Mouse (Mus musculus) liver, postnatal 0 days (tissue): Measurements from ENCODE around the gene Tal1. TPM values are rescaled to one million over a fixed set of nuclear protein-coding genes. Genes with fewer than 3 reads are reported as not detected.

Experiments used
- ATAC-seq: fragments of 200-750 bp; cut with Nextera tagmentation; 2 replicates; pipeline ENCODE4 v1.8.0; 2017; ENCODE audit warnings: mild to moderate bottlenecking, moderate library complexity
- DNase-seq: peaks from one replicate; pipeline ENCODE4 v3.0.0-alpha.2; 2016
- H3K27ac ChIP-seq: fragments of 300-500 bp; sonication (generic); 2 replicates; pipeline ENCODE4 v1.5.1; 2014; ENCODE audit warnings: antibody characterized with exemption, moderate library complexity, mild to moderate bottlenecking, low read depth
- H3K27me3 ChIP-seq: fragments of 300-500 bp; sonication (generic); 2 replicates; pipeline ENCODE4 v1.6.1; 2014; ENCODE audit warnings: low read length, control low read depth, mixed read lengths; ENCODE audit not compliant: insufficient read depth
- H3K36me3 ChIP-seq: fragments of 300-500 bp; sonication (generic); replicated peaks from 2 replicates; pipeline ENCODE4 v1.6.1; 2014; ENCODE audit warnings: mild to moderate bottlenecking, control low read depth, low read length, moderate library complexity, mixed read lengths; ENCODE audit not compliant: insufficient read depth
- H3K4me1 ChIP-seq: fragments of 300-500 bp; sonication (generic); 2 replicates; pipeline ENCODE4 v1.6.1; 2014; ENCODE audit warnings: antibody characterized with exemption, mild to moderate bottlenecking, control low read depth; ENCODE audit not compliant: insufficient read depth
- H3K4me2 ChIP-seq: fragments of 300-500 bp; sonication (generic); 2 replicates; pipeline ENCODE4 v1.6.1; 2014; ENCODE audit warnings: low read depth, mild to moderate bottlenecking, low read length, moderate library complexity, mixed read lengths
- H3K4me3 ChIP-seq: fragments of 300-500 bp; sonication (generic); 2 replicates; pipeline ENCODE4 v1.5.1; 2014; ENCODE audit warnings: low read depth, low read length
- H3K9ac ChIP-seq: fragments of 300-500 bp; sonication (generic); replicated peaks from 2 replicates; pipeline ENCODE4 v1.6.1; 2014; ENCODE audit warnings: mild to moderate bottlenecking, moderate library complexity
- H3K9me3 ChIP-seq: fragments of 300-500 bp; sonication (generic); 2 replicates; pipeline ENCODE4 v1.6.1; 2016; ENCODE audit warnings: mild to moderate bottlenecking, control low read depth, low read length, mixed read lengths
- CTCF ChIP-seq: sonication (generic); IDR thresholded peaks from 2 replicates; pipeline ENCODE4 v1.5.1; 2016; ENCODE audit warnings: antibody characterized with exemption, low read depth
- EP300 ChIP-seq: IDR thresholded peaks from 2 replicates; pipeline ENCODE4 v1.6.1; 2016; ENCODE audit warnings: antibody characterized with exemption, low read depth, mild to moderate bottlenecking
- whole genome bisulfite sequencing: fragments of 180-500 bp; shearing (Covaris S2); extraction: QIAGEN DNeasy Blood & Tissue Kit; methylation state at CpG from one replicate; pipeline ENCODE4 v1.1.7; 2014; ENCODE audit not compliant: insufficient replicate concordance; 5-methylcytosine and 5-hydroxymethylcytosine counted together
- polyA plus RNA-seq: library from polyadenylated mRNA; unstranded; fragments of >200 nt; fragmentation: Nextera tagmentation; extraction: Ambion mirVana; gene quantifications from 2 replicates; pipeline ENCODE4 v1.2.1, GENCODE M21; 2015

Tal1 gene
- polyA plus RNA-seq, 1 experiment from 2014 or later = 8.9 TPM

DNA sequence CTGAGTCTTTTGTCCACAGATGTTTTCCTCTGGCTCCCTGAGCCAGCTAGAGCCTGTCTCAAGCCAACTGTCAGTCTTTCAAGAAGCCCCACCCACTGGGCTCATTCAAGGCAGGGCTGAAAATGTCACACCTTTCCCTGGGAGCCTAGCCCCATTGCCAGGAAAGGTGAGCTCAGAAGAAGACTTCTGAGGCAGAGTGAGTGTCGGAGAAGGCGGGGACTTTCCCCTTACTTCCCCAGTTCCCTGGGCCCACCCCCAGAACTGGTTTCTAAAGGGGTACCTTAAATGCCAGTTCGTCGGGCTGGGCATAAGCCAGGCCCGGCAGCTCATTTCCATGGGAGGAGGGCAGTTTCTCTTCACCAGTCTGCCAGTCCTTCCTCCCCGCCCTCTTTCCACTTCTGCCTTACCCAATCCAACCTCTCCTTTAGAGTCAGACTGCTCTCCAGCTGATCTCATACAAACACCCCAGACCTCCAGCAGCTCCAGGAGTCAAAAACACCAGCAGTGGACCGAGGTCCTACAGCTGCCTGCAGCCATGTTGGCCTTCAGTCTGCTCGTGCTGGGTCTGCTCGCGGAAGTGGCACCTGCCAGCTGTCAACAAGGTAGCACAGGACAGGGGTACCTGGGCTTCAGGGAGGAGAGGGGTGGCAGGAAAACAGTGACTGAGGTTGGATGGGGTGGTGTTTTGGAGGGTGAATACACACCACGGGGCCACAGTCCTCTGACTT lies 32.5 kb downstream of the Tal1 start, which contains the start of gene Pdzk1ip1:
Gene Pdzk1ip1 (plus strand): TSS at position 98 of the 728 bp plus-strand sequence.
- Histone ChIP-seq H3K9ac (peak within 1 kb of the TSS; percentile 59), H3K4me3 (peak within 1 kb of the TSS; percentile 41), H3K27me3 (no peaks in the 10 kb centered on the region), H3K4me2 (peak within 1 kb of the TSS; percentile 69), H3K27ac (peak within 1 kb of the TSS; percentile 80), H3K9me3 (no peaks in the 10 kb centered on the region), H3K4me1 (peaks cover 23% of the 10 kb centered on the region), H3K36me3 (no peaks in the 10 kb centered on the region)
- peak; percentile 83 for ATAC-seq
- 39% methylated on average over 11 of the region's 11 CpGs for WGBS
- no peak for TF ChIP-seq CTCF
- peak; percentile 47 for DNase-seq

- Histone ChIP-seq H3K4me3 (peak overlapping the region; percentile 4; the same call in 1 of the 2 replicates), H3K27ac (no peak overlapping the region), H3K27me3 (no peaks in the 10 kb centered on the region), H3K36me3 (no peaks in the 10 kb centered on the region), H3K4me2 (peak overlapping the region; percentile 69), H3K9me3 (no peaks in the 10 kb centered on the region), H3K4me1 (peaks cover 40% of the 10 kb centered on the region), H3K9ac (no peak overlapping the region)
- DNase-seq (no peak), ATAC-seq (no peak)
- WGBS = 76% methylated on average over 2 of the region's 2 CpGs
- TF ChIP-seq CTCF = no peak
- no peak for TF ChIP-seq EP300
These were observed 34.4 kb downstream of the Tal1 start for GRCm38 (mm10) chr4:115090592-115090991.

DNA sequence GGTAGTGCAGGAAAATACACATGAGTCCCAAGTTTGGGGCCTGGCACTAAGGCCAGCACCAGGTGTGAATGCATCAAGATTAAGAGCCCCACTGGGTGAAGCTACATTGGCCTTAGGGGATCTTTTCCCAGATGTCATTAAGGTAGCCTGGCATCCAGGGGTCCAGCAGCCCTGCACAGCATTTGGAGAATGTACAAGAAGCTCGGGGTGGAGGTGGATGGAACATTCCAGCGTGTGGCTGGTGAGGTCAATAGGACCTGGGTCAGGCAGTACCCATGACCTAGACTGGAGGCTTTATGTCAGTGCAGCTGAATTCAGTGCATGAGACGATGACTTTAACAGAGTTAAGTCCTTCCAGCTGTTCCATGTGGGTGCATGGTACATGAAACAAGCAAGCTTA lies 35.6 kb downstream of the Tal1 start:
- ATAC-seq (no peak), DNase-seq (no peak)
- Histone ChIP-seq H3K4me1 (peaks cover 52% of the 10 kb centered on the region), H3K4me2 (no peak overlapping the region), H3K27ac (no peak overlapping the region), H3K4me3 (no peak overlapping the region), H3K36me3 (no peaks in the 10 kb centered on the region), H3K9me3 (no peaks in the 10 kb centered on the region), H3K9ac (no peak overlapping the region), H3K27me3 (no peaks in the 10 kb centered on the region)
- TF ChIP-seq CTCF (no peak), EP300 (no peak)
- 72% methylated on average over 3 of the region's 3 CpGs for WGBS

DNA sequence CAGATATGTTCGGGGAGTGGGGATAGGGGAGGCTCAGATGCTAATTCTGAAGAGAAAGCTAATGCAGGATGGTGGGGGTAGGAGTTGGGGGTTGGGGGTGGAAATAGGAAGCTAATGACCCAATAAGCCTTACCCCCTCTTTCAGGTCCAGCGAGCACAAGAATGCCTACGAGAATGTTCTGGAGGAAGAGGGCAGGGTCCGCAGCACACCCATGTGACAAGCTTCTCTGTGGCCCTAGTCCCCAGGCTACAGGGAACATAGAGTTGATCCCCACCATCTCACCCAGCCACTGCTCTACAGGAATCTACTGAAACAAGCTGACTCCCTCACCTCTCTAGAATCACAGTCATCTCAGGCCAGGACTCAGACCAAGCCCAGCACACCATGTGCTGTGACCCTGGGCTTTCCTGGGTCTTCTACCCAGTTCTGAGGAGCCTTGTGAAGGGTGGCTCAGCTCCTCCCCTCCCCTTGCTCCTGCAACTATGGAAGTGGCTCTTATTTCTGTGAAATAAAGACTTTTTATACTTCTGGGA lies 37.2 kb downstream of the Tal1 start:
- DNase-seq (no peak), ATAC-seq (no peak)
- Histone ChIP-seq H3K4me3 (no peak overlapping the region), H3K27me3 (no peaks in the 10 kb centered on the region), H3K4me2 (peak overlapping the region; percentile 91; the same call in 1 of the 2 replicates), H3K27ac (no peak overlapping the region), H3K4me1 (peaks cover 50% of the 10 kb centered on the region), H3K36me3 (no peaks in the 10 kb centered on the region), H3K9me3 (no peaks in the 10 kb centered on the region), H3K9ac (0 out of 2 replicates have a peak overlapping the region, but pooled peaks have one; percentile 6)
- no peak for TF ChIP-seq EP300
- 86% methylated on average over 4 of the region's 4 CpGs for WGBS

DNA sequence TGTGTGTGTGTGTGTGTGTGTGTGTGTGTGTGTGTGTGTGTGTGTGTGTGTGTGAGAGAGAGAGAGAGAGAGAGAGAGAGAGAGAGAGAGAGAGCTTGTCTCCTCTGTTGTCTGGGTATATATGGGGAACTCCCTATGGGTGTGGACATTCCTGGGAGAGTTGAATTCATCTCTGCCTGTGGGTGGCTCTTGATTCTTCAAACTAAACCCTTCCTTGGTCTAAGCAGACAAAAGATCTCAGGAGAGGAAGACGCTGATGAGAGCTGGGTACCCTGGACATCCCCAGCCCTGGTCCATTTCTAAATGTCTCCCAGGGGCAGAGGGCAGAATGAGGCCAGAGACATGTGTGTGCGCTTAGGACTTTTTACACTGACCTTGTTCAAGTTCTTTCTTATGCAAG lies 37.8 kb downstream of the Tal1 start:
- no peaks in the 10 kb centered on the region for H3K27me3 ChIP-seq
- H3K9me3 ChIP-seq = no peaks in the 10 kb centered on the region
- H3K4me3 ChIP-seq = no peak overlapping the region
- TF ChIP-seq CTCF = no peak
- no peak for TF ChIP-seq EP300
- H3K27ac ChIP-seq = peak overlapping the region; percentile 83
- peaks cover 44% of the 10 kb centered on the region for H3K4me1 ChIP-seq
- no peak for ATAC-seq
- 73% methylated on average over 2 of the region's 2 CpGs for WGBS
- no peaks in the 10 kb centered on the region for H3K36me3 ChIP-seq
- peak overlapping the region; percentile 91 for H3K4me2 ChIP-seq
- H3K9ac ChIP-seq = no peak overlapping the region
- no peak for DNase-seq

DNA sequence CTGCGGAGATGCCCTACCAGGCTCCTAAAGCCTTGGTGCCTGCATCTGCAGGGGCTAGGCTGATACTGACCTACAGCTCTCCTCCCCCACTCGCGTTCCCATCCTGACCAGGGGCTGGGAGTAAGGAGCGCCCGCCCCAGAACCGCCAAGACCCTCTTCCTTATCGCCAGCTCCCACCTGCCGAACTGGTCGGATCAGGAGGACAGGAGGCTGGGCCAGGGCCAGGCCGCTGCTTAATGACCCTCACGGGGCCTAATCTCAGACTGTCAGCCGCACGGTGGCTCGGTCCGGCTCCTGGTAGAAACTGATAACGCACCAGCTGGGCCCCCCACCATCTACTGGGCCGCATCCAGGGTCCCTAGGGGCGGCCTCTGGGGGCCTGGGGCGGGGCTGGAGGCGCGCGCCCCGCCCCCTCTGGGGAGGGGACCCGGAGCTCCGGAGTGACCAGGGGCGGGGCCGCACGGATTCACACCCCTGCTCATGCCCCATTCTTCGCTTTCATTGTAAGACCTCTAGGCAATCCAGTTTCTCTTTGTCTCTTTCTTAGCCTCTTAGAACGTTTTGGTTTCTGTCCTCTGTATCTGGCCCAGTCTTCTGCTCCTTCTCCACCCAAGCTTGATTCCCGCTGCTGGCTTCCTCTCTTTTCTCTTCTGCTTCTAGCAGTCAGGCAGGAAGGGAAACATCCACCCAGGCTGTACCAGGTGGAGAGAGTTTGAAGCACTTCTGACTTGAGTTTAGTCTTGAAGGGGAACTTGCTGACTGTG lies 39.6 kb downstream of the Tal1 start:
- Histone ChIP-seq H3K4me3 (peak overlapping the region; percentile 53), H3K27ac (peak overlapping the region; percentile 83), H3K36me3 (no peaks in the 10 kb centered on the region), H3K9me3 (no peaks in the 10 kb centered on the region), H3K4me2 (peak overlapping the region; percentile 91), H3K9ac (peak overlapping the region; percentile 63), H3K4me1 (peaks cover 38% of the 10 kb centered on the region), H3K27me3 (no peaks in the 10 kb centered on the region)
- WGBS = 2% methylated on average over 29 of the region's 31 CpGs
- peak; percentile 85 for DNase-seq
- ATAC-seq = peak; percentile 92
- TF ChIP-seq CTCF = no peak
- TF ChIP-seq EP300 = peak; percentile 98
